Mouse (Mus musculus) lung, postnatal 0 days (tissue): ENCODE data around the gene Gli2.

ENCODE experiments used
- CTCF ChIP-seq: IDR thresholded peaks from 2 replicates; pipeline ENCODE4 v1.5.1; 2016; ENCODE audit warnings: antibody characterized with exemption, mild to moderate bottlenecking
- EP300 ChIP-seq: IDR thresholded peaks from 2 replicates; pipeline ENCODE4 v1.6.1; 2016; ENCODE audit warnings: antibody characterized with exemption, mild to moderate bottlenecking, control low read depth

DNA sequence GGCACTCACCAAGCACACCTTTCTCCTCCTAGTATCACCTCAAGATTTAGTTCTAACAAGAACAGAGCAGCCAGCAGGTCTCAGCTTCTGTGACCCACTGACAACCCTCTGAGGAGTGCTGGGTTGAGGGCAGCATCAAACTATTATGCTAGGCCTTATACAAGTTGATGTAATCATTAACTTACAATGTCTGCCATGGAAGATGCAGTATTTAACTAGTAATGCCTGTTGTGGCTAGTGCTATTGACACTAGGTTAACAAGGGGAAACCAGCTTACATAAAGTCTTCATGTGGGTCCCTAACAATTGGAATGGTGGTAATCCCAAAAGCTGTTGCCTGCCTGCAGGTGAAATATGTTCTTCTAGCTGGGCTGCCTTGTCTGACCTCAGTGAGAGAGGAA is 44.5 kb downstream of the Gli2 start:
- TF ChIP-seq CTCF (no peak), EP300 (no peak)
